Mouse (Mus musculus) bone marrow macrophage, adult 2 months (primary cell): ENCODE measurements around the gene Lsr.

Experiments
- CTCF ChIP-seq: IDR thresholded peaks from 2 replicates; pipeline ENCODE4 v1.5.1; 2012; ENCODE audit warnings: low read depth, mild to moderate bottlenecking, low read length, moderate library complexity
- POLR2A ChIP-seq: IDR thresholded peaks from 2 replicates; pipeline ENCODE4 v1.6.1; 2012; ENCODE audit warnings: mild to moderate bottlenecking, low read depth, low read length, borderline replicate concordance

- TF ChIP-seq POLR2A (no peak), CTCF (no peak)
Observed at GRCm38 (mm10) chr7:31008175-31008574, 34.9 kb upstream of the Lsr start.
